Comparison of ENCODE assay signal across 8 mouse cellular contexts in genomic region chr2:70278425-70279277, GRCm38 (mm10).
DNase-seq lines count a peak whose midpoint lies in the region; ATAC-seq and TF ChIP-seq lines count a peak whose summit lies in the region.

No protein-coding gene starts in this region.

- H3K27ac ChIP-seq in cerebellum, adult 2 months (ENCODE audit: insufficient read depth, low read length) = no peak overlapping the region
- no peak overlapping the region for H3K27ac ChIP-seq in lung, embryonic 14.5 days (ENCODE audit: low read depth)
- H3K27ac ChIP-seq in thymus, adult 2 months (ENCODE audit: control insufficient read depth, insufficient read depth, low read length) = no peak overlapping the region

- no peaks in the 10 kb centered on the region for H3K9me3 ChIP-seq in lung, embryonic 14.5 days (ENCODE audit: low read depth, low read length)

- H3K4me2 ChIP-seq in lung, embryonic 14.5 days = no peak overlapping the region

- peak; percentile 53 for TF ChIP-seq CTCF in cerebellum, adult 2 months (IDR thresholded peaks at IDR 0.05; ENCODE audit: borderline replicate concordance, insufficient read depth, low read depth, low read length)
- TF ChIP-seq CTCF in lung, embryonic 14.5 days (IDR thresholded peaks at IDR 0.05; ENCODE audit: low read depth) = peak; percentile 73
- TF ChIP-seq CTCF in thymus, adult 2 months (IDR thresholded peaks at IDR 0.05; ENCODE audit: borderline replicate concordance, control insufficient read depth, extremely low read depth, insufficient read depth, low read length, poor library complexity) = no peak

- WGBS in cerebellum, adult 2 months = 40% methylated on average over 13 of the region's 13 CpGs
- 13% methylated on average over 13 of the region's 13 CpGs for WGBS in lung, embryonic 14.5 days
- 39% methylated on average over 13 of the region's 13 CpGs for WGBS in thymus, adult 2 months

- peak; percentile 10 for DNase-seq in layer of hippocampus, adult 11-12 months (ENCODE audit: low spot score)
- DNase-seq in layer of hippocampus, adult 9-10 months (ENCODE audit: low spot score) = no peak
- DNase-seq in ZHBTc4 (ENCODE audit: low read depth, low spot score) = peak; percentile 96
- peak; percentile 23 to 31 for DNase-seq in cerebellum, adult 2 months
- peak; percentile 58 for DNase-seq in lung, embryonic 14.5 days
- no peak for DNase-seq in thymus, postnatal 10 days (ENCODE audit: low spot score in 2 of 2)
- DNase-seq in thymus, adult 2 months = no peak
- no peak for DNase-seq in spleen, adult 18-20 months

- H3K9ac ChIP-seq in lung, embryonic 14.5 days = no peak overlapping the region

- no peak for TF ChIP-seq POLR2A in cerebellum, adult 2 months (IDR thresholded peaks at IDR 0.05; ENCODE audit: borderline replicate concordance, insufficient read depth, low read length)
- no peak for TF ChIP-seq POLR2A in thymus, adult 2 months (IDR thresholded peaks at IDR 0.05; ENCODE audit: control insufficient read depth, extremely low read depth, insufficient read depth, low read length, poor library complexity)

- no peaks in the 10 kb centered on the region for H3K36me3 ChIP-seq in lung, embryonic 14.5 days (ENCODE audit: insufficient read depth)
- H3K36me3 ChIP-seq in thymus, adult 2 months (ENCODE audit: control insufficient read depth, insufficient read depth, low read length) = no peaks in the 10 kb centered on the region

- H3K27me3 ChIP-seq in cerebellum, adult 2 months (ENCODE audit: control insufficient read depth, insufficient read depth, low read length) = no peaks in the 10 kb centered on the region
- H3K27me3 ChIP-seq in lung, embryonic 14.5 days (ENCODE audit: insufficient read depth, low read length) = no peaks in the 10 kb centered on the region
- H3K27me3 ChIP-seq in thymus, adult 2 months (ENCODE audit: control insufficient read depth, insufficient read depth, low read length) = no peaks in the 10 kb centered on the region

- no peak overlapping the region for H3K4me3 ChIP-seq in cerebellum, adult 2 months (replicated peaks; ENCODE audit: insufficient read depth, low read depth, low read length)
- no peak overlapping the region for H3K4me3 ChIP-seq in lung, embryonic 14.5 days (ENCODE audit: low read depth, low read length)
- H3K4me3 ChIP-seq in thymus, adult 2 months (ENCODE audit: control insufficient read depth, insufficient read depth, low read length) = no peak overlapping the region

- ATAC-seq in lung, embryonic 14.5 days (ENCODE audit: insufficient read depth) = peak; percentile 41; the same call in 1 of the 2 replicates

- no peaks in the 10 kb centered on the region for H3K4me1 ChIP-seq in cerebellum, adult 2 months (ENCODE audit: control insufficient read depth, insufficient read depth, low read length)
- H3K4me1 ChIP-seq in lung, embryonic 14.5 days (ENCODE audit: insufficient read depth) = peaks cover 3% of the 10 kb centered on the region; the same call in 1 of the 2 replicates
- no peaks in the 10 kb centered on the region for H3K4me1 ChIP-seq in thymus, adult 2 months (replicated peaks; ENCODE audit: control insufficient read depth, insufficient read depth, low read length)

Comparison
In these comparisons a context has a peak if more than half of its experiments do, and no peak if none do; other contexts are left out.
1. DNase-seq: peak in layer of hippocampus, adult 11-12 months (single experiment), ZHBTc4 (single experiment), cerebellum, adult 2 months (2 of 2) and lung, embryonic 14.5 days (single experiment); none in layer of hippocampus, adult 9-10 months (single experiment), thymus, postnatal 10 days (0 of 2), thymus, adult 2 months (single experiment) and spleen, adult 18-20 months (0 of 2).